Mouse (Mus musculus): ENCODE data around the gene Il17f.

DNA sequence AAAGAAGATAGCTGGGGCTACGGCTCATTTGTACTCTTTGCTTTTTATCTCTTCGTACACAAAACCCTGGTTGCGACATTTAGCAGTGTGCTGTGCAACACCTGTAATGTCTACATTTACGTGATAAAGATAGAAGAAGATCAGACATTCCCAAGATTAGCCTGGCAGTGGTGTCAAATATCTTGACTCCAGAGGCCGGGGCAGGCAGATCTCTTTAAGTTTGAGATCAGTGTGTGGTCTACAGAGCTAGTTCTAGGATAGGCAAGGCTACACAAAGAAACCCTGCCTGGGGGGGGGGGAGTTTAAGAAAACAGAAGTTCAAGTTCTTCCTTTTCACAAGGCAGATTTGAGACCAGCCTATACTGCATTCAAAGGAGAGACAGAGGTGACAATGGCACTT is 30.1 kb downstream of the Il17f start:
- TF ChIP-seq EP300 (IDR thresholded peaks at IDR 0.05) (no peak), CTCF (IDR thresholded peaks at IDR 0.05) (no peak)

Measured in lung, postnatal 0 days (tissue).